Mouse (Mus musculus) forebrain, postnatal 0 days (tissue): ENCODE results near the gene Cadm3. TPM values are rescaled to one million over a fixed set of nuclear protein-coding genes. Genes with fewer than 3 reads are reported as not detected.

Experiments
- polyA plus RNA-seq: library from polyadenylated mRNA; unstranded; fragments of >200 nt; fragmentation: Nextera tagmentation; extraction: Ambion mirVana; gene quantifications from 2 replicates; pipeline ENCODE4 v1.2.1, GENCODE M21; 2015
- total RNA-seq: library from RNA; depleted of rRNA; stranded (reverse); fragments of >200 nt; gene quantifications from 2 replicates; pipeline ENCODE4 v1.2.3, GENCODE M21; 2014; rRNA removed

The Cadm3 gene
- total and polyA plus RNA-seq, 2 experiments from 2014 or later: 41.0 to 354 TPM

Other genes with a start within 250 kb of the Cadm3 start
- gene Olfr1408, start 230.3 kb downstream of the Cadm3 start, total RNA-seq: not detected in 2 replicates
- not detected in 2 replicates for gene Olfr1408, start 230.3 kb downstream of the Cadm3 start, polyA plus RNA-seq
- not detected in 2 replicates for gene Olfr1406, start 177.1 kb downstream of the Cadm3 start, total RNA-seq
- gene Olfr1406, start 177.1 kb downstream of the Cadm3 start, polyA plus RNA-seq: not detected in 2 replicates
- gene Olfr218, start 169.9 kb downstream of the Cadm3 start, total RNA-seq: not detected in 2 replicates
- gene Olfr218, start 169.9 kb downstream of the Cadm3 start, polyA plus RNA-seq: not detected in 2 replicates
- gene Olfr1404, start 155.3 kb downstream of the Cadm3 start, total RNA-seq: not detected in 2 replicates
- gene Olfr1404, start 155.3 kb downstream of the Cadm3 start, polyA plus RNA-seq: not detected in 2 replicates
- gene Fcer1a, start 140.5 kb downstream of the Cadm3 start, total RNA-seq: not detected in 2 replicates
- 0.18 TPM in 1 of 2 replicates, not detected in the other for gene Fcer1a, start 140.5 kb downstream of the Cadm3 start, polyA plus RNA-seq
- 0.05 TPM in 1 of 2 replicates, not detected in the other for gene Olfr418, start 101.7 kb downstream of the Cadm3 start, total RNA-seq
- gene Olfr418, start 101.7 kb downstream of the Cadm3 start, polyA plus RNA-seq: not detected in 2 replicates
- not detected in 2 replicates for gene Mptx2, start 89.9 kb downstream of the Cadm3 start, total RNA-seq
- not detected in 2 replicates for gene Mptx2, start 89.9 kb downstream of the Cadm3 start, polyA plus RNA-seq
- 29.0 and 32.8 TPM in 2 replicates for gene Ackr1, start 33.9 kb downstream of the Cadm3 start, total RNA-seq
- gene Ackr1, start 33.9 kb downstream of the Cadm3 start, polyA plus RNA-seq: 11.5 and 14.0 TPM in 2 replicates
- 2.3 and 4.5 TPM in 2 replicates for gene Aim2, start 16.8 kb downstream of the Cadm3 start, total RNA-seq
- 1.1 and 1.8 TPM in 2 replicates for gene Aim2, start 16.8 kb downstream of the Cadm3 start, polyA plus RNA-seq
- not detected in 2 replicates for gene Ifi206, start 123.3 kb upstream of the Cadm3 start, total RNA-seq
- gene Ifi206, start 123.3 kb upstream of the Cadm3 start, polyA plus RNA-seq: 0.05 TPM in 1 of 2 replicates, not detected in the other
- not detected in 2 replicates for gene Ifi214, start 168.3 kb upstream of the Cadm3 start, total RNA-seq
- gene Ifi214, start 168.3 kb upstream of the Cadm3 start, polyA plus RNA-seq: not detected in 2 replicates
- 0.08 and 0.24 TPM in 2 replicates for gene Ifi213, start 231.6 kb upstream of the Cadm3 start, total RNA-seq
- 0.16 TPM in 1 of 2 replicates, not detected in the other for gene Ifi213, start 231.6 kb upstream of the Cadm3 start, polyA plus RNA-seq